Mouse (Mus musculus): Measurements from ENCODE around the gene Ulk1. TPM values are rescaled to one million over a fixed set of nuclear protein-coding genes. Genes with fewer than 3 reads are reported as not detected.
A peak's percentile ranks its signal among the peaks of the same experiment; 100 is the strongest.
"Not testable (repeated sequence)": the region's sequence is repeated elsewhere in the genome, so short reads cannot be mapped to it uniquely, and the experiment has no call there.

Gene Ulk1
- 40.4 and 56.1 TPM in 2 replicates for total RNA-seq (2017)

DNA sequence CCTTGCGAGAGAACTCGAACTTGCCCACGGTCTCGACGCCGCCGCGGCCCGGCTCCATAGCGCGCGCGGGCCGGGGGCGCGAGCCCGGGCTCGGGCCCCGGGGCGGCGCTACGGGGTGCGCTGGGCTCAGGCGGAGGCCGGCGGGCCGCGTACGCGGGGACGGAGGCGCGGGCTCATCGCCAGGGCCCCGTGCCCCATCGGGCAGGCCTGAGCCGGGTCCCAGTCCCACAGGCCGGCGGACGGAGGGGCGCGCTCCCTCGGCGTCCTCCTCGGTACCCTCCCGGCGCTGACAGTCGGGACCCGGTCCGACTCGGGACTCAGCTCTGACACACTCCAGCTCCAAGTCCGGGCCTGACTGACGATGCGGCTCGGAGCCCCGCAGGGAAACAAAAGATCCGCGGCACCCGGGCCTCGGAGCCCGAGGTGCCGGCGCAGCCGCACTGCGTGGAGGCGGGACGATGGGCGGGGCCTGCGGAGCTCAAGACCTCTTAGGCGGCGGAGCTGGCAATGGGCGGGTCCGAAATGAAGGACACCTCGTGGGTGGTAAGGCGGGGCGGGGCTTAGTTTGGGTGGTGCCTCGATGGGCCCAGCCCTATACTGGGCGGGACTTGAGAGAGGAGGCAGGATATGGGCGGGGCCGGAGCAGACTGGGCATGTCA is at the start of gene Ulk1:
Gene Ulk1, minus strand, starts transcription at position 431 of the 659 bp plus-strand sequence.
- peak; percentile 90 for ATAC-seq (ENCODE audit: extremely low read depth, insufficient number of reproducible peaks, low FRiP score, poor library complexity, severe bottlenecking)

- ATAC-seq (ENCODE audit: extremely low read depth, insufficient number of reproducible peaks, low FRiP score, poor library complexity, severe bottlenecking): no peak
These were observed 49.2 kb upstream of the Ulk1 start for GRCm38 (mm10) chr5:110859013-110859650.

DNA sequence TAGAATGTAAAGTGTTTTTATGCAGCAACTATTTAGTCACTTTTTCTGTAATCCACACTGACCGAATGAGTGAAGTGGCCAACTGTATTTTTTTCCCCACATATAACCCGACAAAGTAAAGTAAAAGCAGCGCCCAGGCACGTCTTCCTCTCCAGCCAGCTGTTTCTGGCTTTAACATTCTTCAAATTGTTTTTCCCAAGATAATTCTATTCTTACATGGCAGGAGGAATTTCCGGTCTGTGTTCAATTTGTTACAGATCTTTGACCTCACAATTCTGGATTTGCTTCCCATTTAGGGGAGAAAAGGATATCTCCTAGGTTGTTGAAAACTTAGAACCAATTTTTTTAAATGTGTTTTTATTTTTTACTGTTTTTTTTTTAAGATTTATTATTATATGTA is 47.2 kb upstream of the Ulk1 start:
- ATAC-seq (ENCODE audit: extremely low read depth, insufficient number of reproducible peaks, low FRiP score, poor library complexity, severe bottlenecking): no peak

DNA sequence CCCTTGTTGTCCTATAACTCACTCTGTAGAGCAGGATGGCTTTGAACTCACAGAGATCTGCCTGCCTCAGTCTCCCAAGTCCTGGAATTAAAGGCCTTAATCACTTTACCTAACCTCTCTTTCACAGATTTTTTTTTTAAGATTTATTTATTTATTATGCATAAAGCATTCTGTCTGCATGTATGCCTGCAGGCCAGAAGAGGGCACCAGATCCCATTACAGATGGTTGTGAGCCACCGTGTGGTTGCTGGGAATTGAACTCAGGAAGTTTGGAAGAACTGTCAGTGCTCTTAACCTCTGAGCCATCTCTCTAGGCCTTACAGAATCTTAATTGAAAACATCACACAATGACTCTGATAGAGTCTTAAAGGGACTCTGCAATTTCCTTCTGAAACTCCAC is 43.1 kb upstream of the Ulk1 start:
- no peak for ATAC-seq (ENCODE audit: extremely low read depth, insufficient number of reproducible peaks, low FRiP score, poor library complexity, severe bottlenecking)

DNA sequence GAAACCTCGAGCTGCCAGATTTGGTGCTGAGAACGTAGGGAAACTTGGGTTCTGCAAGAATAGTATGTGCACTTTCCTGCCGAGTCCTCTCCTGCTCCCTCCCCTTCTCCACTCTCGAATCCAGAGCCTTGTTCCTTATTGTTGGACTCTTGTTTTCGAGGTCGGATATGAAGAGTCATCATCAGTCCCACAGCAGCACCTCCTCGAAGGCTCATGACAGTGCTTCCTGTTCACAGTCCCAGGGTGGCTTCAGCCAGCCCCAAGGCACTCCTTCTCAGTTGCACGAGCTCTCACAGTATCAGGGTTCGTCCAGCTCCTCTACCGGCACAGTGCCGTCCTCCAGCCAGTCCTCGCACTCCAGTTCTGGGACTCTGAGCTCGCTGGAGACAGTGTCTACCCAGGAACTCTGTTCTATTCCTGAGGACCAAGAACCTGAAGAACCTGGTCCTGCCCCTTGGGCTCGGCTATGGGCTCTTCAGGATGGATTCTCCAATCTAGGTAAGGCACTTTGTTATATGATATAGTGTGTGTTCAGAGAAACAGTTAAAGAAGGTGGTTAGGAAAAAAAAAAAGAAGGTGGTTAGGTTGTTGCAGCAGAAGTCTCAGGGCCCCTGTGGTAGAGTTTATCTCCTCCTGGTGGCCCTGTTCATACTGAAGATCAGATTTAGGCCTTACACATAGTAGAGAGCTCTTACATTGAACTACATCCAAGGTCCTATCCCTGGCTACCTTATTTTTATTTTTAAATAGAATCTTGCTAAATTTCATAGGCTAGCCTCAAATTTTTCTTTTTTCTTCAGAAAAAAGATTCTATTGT is 31.4 kb upstream of the Ulk1 start:
- no peak for ATAC-seq (ENCODE audit: extremely low read depth, insufficient number of reproducible peaks, low FRiP score, poor library complexity, severe bottlenecking)

- ATAC-seq (ENCODE audit: extremely low read depth, insufficient number of reproducible peaks, low FRiP score, poor library complexity, severe bottlenecking): no peak
These were observed 30.6 kb upstream of the Ulk1 start for GRCm38 (mm10) chr5:110840465-110840864.

DNA sequence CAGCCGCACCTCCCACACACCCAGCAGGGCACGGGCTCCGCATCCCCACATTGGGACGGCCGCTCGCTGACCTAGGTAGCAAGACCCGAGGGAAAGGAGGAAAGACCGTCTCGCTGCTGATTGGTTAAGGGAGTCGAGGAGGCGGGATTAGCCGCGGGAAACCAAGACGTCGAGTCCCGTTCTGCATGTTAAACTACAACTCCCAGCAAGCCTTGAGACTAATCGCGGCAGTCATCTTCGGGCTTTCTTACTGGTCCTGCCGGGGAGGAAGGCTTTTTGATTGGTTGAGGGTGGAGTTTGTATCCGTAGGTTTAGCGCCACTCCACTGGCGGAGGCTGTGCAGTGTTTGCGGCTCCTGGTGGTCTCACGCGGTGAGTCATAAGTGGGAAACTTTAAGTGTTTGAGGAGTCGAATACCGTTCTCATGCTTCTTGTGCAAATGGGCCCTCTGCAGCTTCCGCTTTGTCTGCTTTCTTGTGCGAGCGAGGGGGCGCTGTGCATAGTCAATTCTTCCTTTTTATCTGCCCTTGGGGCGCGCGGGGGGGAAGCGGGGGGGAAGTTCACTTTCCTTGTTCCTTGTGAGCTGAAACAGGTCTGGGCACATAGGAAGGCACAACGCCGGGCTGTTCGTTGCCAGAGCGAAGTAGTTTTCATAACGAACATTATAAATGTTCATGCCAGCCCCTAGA is 29.9 kb upstream of the Ulk1 start, which contains the start of the genes Hscb and Chek2:
Gene Hscb, minus strand, starts transcription at position 100 of the 688 bp plus-strand sequence.
Gene Chek2, plus strand, starts transcription at position 302 of the 688 bp plus-strand sequence.
- ATAC-seq (ENCODE audit: extremely low read depth, insufficient number of reproducible peaks, low FRiP score, poor library complexity, severe bottlenecking): peak; percentile 97

DNA sequence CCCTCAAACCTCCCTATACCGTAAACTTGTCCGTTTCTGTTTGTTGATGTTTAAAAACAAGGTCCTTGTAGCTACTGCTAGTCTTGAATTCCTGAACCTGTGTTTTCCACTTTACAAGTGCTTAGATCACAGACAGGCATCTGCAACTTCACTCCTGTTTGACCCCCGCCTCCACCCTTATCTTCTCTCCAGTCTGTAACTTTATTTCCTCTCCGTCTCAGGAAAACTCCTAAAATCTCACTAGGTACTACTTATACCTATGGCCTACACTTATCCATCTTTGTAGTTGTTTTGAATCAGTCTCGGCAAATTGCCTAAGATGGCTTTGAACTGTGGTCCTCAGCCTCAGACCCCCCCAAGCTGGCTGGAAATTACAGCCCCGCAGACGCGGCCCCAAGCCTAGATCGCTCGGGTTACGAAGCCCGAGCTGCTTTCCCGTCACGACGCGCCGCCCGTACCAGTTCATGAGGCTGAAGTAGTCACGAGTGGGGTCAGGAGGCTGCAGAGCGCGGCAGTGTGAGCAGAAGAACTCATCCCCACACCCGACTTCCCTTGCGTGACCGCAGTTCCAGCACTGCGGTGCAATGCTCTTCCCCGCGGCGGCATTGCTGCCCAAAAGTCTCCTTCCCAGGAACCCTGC is 29.3 kb upstream of the Ulk1 start:
- ATAC-seq (ENCODE audit: extremely low read depth, insufficient number of reproducible peaks, low FRiP score, poor library complexity, severe bottlenecking): peak; percentile 23

DNA sequence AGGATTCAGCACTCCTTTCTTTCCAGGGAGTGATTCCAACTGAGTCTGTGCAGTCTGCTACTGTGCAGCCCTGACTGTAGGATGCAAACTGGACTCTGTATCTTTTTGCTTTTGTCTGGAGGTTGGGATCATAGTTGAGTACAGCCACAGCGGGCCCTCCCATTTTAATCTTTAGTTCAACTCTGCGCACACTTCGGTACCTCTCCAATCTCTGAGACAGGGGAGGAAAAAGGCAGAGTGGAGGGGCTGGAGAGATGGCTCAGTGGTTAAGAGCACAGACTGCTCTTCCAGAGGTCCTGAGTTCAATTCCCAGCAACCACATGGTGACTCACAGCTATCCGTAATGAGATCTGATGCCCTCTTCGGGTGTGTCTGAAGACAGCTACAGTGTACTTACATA is 28.1 kb upstream of the Ulk1 start:
- not testable (repeated sequence) for ATAC-seq (ENCODE audit: extremely low read depth, insufficient number of reproducible peaks, low FRiP score, poor library complexity, severe bottlenecking)

DNA sequence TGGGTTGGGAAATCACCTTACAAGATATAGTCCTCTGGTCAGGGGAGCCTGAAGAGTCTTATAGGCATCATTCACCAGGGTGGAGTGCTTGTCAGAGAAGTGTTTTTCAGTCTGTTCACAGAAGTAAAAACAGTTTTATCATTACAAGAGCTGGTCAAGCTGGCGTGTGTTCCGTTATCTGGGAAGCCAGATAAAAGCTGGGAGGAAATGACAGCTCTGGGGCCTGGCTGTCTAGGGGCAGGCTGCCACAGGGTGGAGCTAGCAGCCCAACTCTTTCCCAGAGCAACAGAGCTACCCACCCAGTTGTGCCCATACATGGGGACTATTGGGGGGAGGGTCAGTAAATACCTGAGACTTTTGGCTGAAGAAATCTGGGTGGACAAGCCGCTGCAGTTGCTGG is 26.1 kb upstream of the Ulk1 start:
- no peak for ATAC-seq (ENCODE audit: extremely low read depth, insufficient number of reproducible peaks, low FRiP score, poor library complexity, severe bottlenecking)

DNA sequence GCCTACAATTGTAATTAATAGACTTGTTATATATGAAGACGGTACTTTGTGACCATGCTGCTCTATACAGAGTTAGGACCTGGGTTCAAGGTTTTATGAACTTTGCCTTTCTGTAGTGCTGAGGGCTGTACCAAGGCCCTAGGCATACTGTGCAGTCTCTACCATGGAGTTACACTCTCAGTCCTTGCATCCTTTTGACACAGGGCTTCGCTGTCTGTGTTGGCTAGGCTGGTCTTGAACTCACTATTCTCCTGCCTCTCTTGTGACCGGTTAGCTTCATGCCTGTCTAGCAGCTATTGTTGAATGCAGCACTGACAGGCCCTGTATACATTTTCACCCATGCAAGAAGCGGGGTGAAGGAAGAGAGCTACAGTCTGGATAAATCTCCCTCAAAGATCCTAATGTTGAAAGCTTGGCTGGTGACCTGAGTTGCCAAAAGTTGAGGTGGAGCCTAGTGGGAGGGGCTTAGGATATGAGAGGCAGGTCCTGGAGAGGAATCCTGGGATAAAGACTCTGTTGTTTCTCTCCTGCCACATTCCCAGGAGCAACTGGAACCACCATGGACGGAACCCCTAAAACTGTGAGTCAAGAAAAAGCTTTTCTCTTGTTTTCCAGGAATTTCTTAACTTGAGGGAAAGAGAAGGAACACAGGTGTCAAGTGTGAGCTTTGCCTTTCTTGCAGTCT is 21.3 kb upstream of the Ulk1 start:
- no peak for ATAC-seq (ENCODE audit: extremely low read depth, insufficient number of reproducible peaks, low FRiP score, poor library complexity, severe bottlenecking)

- ATAC-seq (ENCODE audit: extremely low read depth, insufficient number of reproducible peaks, low FRiP score, poor library complexity, severe bottlenecking): no peak
These were observed 17.7 kb upstream of the Ulk1 start for GRCm38 (mm10) chr5:110827576-110827975.

- ATAC-seq (ENCODE audit: extremely low read depth, insufficient number of reproducible peaks, low FRiP score, poor library complexity, severe bottlenecking): no peak
These were observed 17.0 kb upstream of the Ulk1 start for GRCm38 (mm10) chr5:110826781-110827495.

DNA sequence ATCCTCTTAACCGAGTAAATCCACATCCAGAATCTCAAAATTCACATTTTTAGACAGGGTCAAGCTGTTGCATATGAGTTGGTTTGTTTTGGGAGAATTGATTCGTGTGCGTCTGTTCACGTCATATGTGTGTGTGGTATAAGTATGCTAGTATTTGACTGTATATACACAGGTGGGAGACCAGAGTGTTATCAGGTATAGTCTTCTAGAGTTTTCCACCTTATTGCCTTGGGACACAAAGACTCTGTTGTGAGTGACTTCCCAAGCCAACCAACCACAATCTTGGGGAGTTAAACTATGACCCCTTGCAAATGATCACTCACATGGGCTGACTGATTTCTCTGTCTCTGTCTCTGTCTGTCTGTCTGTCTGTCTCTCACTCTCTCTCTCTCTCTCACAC is 14.5 kb upstream of the Ulk1 start:
- no peak for ATAC-seq (ENCODE audit: extremely low read depth, insufficient number of reproducible peaks, low FRiP score, poor library complexity, severe bottlenecking)

- no peak for ATAC-seq (ENCODE audit: extremely low read depth, insufficient number of reproducible peaks, low FRiP score, poor library complexity, severe bottlenecking)
These were observed 853 bp downstream of the Ulk1 start for GRCm38 (mm10) chr5:110808821-110809666.

DNA sequence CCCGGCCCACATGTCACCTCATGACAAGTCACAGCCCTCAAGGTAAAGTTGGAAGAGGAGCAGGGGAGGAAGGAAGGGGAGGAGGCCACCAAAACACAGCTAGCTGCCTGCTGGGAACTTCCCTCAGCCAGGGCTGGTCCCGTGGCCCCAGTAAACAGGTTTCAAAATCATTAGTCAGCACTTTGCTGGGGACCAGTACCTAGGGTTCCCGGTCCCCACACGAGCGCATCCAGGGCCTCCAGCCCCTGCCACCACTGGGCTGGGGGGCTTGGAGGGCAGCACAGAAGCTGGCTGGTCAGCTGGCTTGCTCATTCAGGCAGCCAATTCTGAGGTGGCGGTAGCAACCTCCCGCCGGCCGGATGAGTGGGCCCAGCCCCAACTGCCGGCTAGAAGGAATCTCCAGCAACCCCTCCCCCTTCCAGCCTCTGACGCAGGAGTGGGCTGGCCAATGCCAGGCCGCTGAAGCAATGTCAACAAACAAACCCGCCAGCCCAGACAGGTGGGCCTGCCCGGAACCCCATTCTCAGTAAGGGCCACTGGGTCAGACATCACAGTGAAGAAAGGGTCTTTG is 1.8 kb downstream of the Ulk1 start:
- peak; percentile 55 for ATAC-seq (ENCODE audit: extremely low read depth, insufficient number of reproducible peaks, low FRiP score, poor library complexity, severe bottlenecking)

- no peak for ATAC-seq (ENCODE audit: extremely low read depth, insufficient number of reproducible peaks, low FRiP score, poor library complexity, severe bottlenecking)
These were observed 2.4 kb downstream of the Ulk1 start for GRCm38 (mm10) chr5:110807453-110807852.

All from neutrophil, adult 5-6 weeks (primary cell).